Mouse (Mus musculus) B cell, adult 67 days (primary cell): ENCODE data around the gene Gria4. TPM values are rescaled to one million over a fixed set of nuclear protein-coding genes. Genes with fewer than 3 reads are reported as not detected.

Experiments
- total RNA-seq, 2 experiments: library from RNA; stranded (reverse); gene quantifications; 4 replicates each; pipeline ENCODE4 v1.2.4; 2023

Gene Gria4
- not detected for total RNA-seq

DNA sequence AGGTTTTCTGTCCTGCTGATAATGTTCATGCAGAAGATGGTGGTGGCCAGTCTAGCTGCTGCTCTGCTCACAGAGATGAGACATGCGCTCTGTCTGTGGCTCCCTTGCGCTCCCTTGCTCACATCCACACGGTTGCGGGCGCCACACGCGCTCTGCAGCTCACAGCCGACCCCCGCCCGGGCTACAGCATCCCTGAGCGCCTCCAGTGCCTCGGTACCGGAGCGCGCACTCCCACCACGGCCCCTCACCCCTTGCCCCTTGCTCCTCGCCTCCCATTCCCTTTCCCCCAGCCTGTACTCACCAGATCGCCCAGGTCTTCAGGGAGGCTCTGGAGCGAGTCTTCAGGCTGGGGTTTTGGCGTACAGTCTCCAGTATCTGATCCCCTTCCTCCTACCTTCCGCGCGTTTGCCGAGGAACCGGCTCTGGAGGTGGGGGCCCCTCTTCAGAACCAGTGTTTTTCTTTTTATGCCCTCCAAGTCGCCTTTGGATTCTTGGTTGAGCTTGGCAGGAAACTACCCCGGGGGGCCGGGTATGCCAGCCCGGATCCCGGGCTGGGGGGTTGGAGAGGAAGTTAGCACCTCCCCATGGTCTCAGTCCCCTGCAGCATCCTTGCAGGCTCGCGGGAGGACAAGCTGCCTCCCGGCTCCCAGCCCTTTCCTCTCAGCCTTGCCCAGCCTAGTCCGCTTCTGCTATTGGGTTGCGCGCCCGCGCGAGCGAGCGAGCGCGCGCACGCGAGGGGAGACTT, at the start of gene Gria4:
TSS of gene Gria4 (minus strand) at position 691 of the 745 bp plus-strand sequence.

DNA sequence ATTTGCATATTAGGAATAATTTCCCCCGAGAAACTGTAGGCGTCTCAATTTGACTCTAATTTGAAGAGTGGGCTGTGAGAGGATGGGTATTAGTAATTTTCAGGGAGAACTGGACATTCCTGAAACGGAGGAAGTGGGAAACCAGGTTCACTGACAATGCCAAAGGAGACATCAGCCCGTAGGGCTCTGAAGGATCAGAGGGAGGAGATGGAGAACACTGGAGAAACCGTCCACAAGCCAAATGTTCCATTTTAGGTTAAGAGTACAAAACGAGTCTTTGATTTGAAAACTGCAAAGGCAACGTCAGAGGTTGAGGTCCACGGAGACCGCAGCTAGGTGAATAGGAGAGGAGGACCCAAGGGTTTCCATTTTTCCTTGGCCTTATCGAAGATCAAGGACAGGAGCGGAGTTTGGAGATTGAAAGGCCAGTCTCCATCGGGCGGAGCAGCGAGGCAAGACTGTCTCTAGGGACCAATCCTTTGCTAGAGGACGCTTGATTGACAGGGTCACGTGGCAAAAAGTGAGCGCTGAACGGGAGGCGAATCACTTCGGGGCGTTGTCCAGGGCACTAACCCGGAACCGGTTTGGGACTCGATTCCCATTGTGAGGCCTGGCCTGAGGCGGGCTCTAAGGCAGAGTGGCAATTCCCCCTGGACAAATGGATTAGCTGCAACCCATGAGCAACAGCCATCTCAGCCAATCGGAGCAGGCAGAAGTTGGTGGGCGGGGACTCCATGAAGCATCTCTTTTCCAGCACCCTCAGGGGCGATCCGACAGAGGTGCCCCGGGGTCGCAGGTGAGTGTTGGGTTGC, 420.0 kb downstream of the Gria4 start, which contains the start of gene Msantd4:
TSS of gene Msantd4 (plus strand) at position 735 of the 812 bp plus-strand sequence.

